Mouse (Mus musculus) CD8-positive naive resting alpha-beta T cell, adult 2 months (primary cell): ENCODE results near the gene Sorcs3.

ENCODE experiments used
- DNase-seq, 2 experiments: peaks; one replicate each; pipeline ENCODE4 v3.0.0; 2022; ENCODE audit warnings: low read depth in 2 of 2, low spot score in 2 of 2

The Sorcs3 gene

GRCm38 (mm10) chr19:48283217-48283616 is 77.4 kb downstream of the Sorcs3 start:
- DNase-seq, result no peak

DNA sequence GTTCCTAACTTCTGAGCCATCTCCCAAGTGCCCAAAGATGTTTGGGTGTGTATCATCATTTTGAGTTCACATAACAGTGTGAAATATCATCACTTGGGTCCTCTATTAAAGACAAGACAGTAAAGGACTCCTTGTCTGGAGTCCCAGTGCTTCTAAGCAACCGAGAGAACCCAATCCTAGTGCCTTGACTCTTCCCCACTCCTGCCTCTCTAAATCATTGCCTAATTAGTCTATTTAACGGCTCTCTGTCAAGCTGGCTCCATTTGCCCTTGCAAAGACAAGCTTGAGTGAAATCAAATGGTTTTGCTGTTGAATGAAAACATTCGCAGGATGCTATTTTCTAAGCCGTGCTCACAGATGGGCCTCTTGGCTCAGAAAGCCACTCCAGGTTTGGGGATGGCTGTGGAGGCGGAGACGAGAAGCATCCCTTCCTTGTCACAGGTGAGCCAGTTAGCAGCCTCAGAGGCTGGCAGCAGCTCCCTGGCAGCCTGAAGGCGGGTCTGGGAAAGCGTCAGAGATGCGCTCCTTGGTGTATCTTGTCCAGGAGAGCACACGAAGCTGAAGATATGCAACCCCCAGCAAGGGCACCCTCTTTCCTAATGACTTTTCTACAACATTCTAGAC is 79.9 kb downstream of the Sorcs3 start:
- DNase-seq, result no peak

GRCm38 (mm10) chr19:48294251-48294650 is 88.4 kb downstream of the Sorcs3 start:
- DNase-seq, result no peak

DNA sequence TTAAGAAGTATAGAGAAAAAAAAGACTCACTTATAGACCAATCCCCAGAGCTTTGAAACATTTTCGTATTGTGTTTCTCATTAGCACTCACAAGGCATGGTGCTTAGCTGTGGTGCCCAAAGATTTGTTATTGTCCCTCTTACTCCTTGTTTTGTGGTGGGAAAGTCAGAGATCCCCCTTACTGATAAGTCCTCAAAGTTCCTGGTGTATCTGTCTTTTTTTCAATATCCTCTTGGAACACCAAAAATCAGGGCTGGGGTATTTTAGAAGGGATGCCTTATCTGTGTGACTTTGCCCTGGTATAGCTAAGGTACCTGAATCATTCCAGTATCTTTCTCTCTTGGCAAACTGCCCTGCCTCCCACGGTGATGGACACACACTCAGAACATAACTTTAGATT is 92.6 kb downstream of the Sorcs3 start:
- DNase-seq, result no peak

DNA sequence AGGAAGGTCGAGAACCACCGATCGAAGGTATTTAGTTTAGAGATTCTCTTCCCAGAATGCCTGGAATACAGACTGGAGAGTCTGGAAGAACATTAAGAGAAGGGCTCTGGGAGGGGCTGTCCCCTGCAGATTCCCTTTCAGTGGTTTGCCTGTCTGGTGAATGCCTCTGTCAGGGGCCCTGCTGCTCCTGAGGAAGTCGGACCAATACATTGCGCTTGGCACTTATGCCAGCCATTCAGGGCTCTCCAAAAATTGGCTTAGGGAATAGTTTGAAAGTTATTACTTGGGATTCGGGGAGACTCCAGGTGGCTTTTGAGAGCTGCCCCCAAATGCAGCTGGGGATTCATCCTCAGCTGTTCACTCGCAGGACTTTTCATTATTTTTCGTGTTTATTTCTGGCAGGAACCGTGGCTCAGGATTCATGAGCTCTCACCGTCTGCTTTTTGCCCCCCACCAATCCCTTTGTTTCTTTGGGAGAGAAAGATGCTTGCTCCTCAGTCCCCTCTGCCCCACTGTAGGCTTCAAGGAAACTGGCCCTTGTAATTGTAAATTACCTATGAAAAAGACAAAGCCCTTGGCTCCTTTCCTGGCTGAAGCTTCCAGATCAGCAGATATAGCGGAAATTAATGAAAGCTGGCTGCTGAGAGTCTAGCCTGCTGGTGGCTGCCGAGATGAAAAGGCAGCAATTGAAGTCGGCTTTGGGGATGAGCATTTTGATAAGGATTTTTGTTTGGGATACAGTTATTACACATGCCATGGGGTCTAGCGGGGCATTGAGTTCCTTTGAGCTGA is 94.8 kb downstream of the Sorcs3 start:
- no peak for DNase-seq

- no peak for DNase-seq
These were observed 95.5 kb downstream of the Sorcs3 start for GRCm38 (mm10) chr19:48301300-48301699.

- no peak for DNase-seq
These were observed 102.5 kb downstream of the Sorcs3 start for GRCm38 (mm10) chr19:48308341-48308740.

- DNase-seq, result no peak
These were observed 103.9 kb downstream of the Sorcs3 start for GRCm38 (mm10) chr19:48309531-48310337.

DNA sequence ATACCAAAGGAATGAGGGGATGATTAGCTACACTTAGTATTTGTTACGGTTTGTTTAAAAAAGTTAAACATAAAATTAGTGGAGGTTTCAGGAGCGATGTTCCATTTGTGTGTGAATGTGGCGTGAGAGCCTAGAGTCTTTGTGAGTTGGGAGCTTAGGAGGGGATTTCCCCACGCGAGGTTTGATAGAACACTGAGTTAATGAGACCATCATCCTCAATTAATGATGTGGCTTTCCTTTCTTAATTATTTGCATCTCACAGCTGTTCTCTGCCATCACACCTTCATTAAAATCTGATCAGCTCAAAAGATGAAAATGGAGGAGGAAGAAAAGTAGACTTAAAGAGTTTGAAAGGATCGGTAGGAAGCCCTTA is 104.5 kb downstream of the Sorcs3 start:
- DNase-seq, result no peak

- DNase-seq, result no peak
These were observed 108.0 kb downstream of the Sorcs3 start for GRCm38 (mm10) chr19:48313776-48314175.

DNA sequence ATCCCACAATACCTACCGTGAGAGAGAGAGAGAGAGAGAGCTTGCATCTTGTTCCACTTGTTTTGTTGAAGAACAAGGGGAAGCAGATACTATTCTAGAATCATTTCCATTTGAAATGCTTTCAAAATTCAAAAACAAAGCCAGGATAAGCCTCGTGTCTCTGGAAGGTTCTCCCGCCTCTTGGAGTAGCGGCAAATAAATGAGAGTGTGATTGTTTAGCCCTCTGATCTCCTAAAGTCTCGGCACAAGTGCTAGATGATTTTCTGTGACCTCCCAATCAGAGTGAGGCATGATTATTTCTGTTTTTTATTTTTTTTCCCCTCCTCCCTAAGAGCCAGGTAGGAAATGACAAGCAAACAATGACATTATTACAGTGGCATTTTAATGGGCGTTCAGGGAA is 121.3 kb downstream of the Sorcs3 start:
- no peak for DNase-seq

GRCm38 (mm10) chr19:48328171-48328570 is 122.3 kb downstream of the Sorcs3 start:
- DNase-seq, result no peak

GRCm38 (mm10) chr19:48331640-48332039 is 125.8 kb downstream of the Sorcs3 start:
- no peak for DNase-seq

DNA sequence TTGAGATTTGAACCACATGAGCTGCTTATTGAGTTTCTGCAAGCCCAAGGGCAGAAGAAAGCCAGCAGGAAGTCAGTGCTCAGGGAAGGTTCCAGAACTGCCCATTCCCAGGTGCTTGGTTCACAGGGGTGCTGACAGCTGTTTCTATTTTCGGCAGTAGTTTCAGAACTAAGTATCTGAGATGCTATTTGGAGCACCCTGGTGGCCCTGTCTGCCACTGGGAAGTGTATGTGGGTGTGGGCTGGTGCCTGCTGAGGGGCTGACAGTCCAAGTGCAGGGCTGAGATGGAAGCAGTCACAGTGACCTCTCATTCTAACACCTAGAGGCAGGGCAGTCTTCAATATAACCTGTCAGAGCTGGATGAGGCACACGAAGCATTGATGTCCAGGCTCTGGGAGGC is 127.3 kb downstream of the Sorcs3 start:
- no peak for DNase-seq

GRCm38 (mm10) chr19:48337461-48337860 is 131.6 kb downstream of the Sorcs3 start:
- DNase-seq, result no peak

- DNase-seq, result no peak
These were observed 132.3 kb downstream of the Sorcs3 start for GRCm38 (mm10) chr19:48338098-48338497.

DNA sequence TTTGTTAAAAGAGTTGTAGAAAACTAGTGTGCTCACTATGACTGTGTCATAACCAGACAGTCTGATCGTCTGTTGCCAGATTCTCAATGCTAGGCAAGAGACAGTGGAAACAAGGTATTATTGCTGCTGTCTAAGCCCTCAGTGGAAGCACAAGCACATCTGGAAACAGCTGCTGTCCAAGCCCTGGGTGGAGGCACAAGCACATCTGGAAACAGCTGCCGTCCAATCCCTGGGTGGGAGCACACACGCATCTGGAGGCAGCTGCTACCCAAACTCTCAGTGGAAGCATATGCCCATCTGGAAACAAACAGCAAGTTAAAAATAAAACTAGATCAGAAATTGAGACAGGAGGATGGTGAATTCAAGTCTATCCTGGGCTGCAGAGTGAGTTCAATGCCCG is 136.9 kb downstream of the Sorcs3 start:
- no peak for DNase-seq

- no peak for DNase-seq
These were observed 137.6 kb downstream of the Sorcs3 start for GRCm38 (mm10) chr19:48343442-48343841.

GRCm38 (mm10) chr19:48347116-48347515 is 141.3 kb downstream of the Sorcs3 start:
- no peak for DNase-seq

- no peak for DNase-seq
These were observed 151.0 kb downstream of the Sorcs3 start for GRCm38 (mm10) chr19:48356806-48357205.

DNA sequence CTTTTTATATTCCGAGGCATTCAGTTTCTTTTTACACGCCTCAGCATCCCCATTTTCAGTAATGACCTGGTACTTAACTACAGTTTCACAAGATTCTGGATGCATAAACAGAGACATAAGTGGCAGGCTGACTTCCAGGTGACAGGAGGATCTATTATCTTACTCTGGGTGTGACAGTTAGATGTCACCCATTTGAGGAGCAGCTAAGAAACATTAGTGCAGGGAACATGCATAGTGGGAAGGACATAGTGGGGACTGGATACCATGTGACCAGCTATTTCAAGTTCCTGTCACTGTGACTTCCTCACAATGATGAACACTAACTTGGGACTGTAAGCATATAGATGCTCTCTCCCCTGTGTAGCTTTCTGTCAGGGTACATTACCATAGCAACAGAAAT is 156.3 kb downstream of the Sorcs3 start:
- DNase-seq, result no peak

- DNase-seq, result no peak
These were observed 162.2 kb downstream of the Sorcs3 start for GRCm38 (mm10) chr19:48368056-48368455.
